Mouse (Mus musculus): ENCODE measurements at regions not wholly inside any gene's neighbourhood (a gene's known extent, or its start where the extent isn't known, plus 50 kb on each side); places are given as distances from the start of the nearest gene placed in this dataset.
A peak's percentile ranks its signal among the peaks of the same experiment; 100 is the strongest.

- no peak for DNase-seq (ENCODE audit: low spot score in 2 of 2)
These were observed 287.5 kb upstream of the Usp25 start for GRCm38 (mm10) chr16:76725991-76726390.

GRCm38 (mm10) chr16:76725271-76725670 is 288.2 kb upstream of the Usp25 start:
- no peak for DNase-seq (ENCODE audit: low spot score in 2 of 2)

- no peak for DNase-seq (ENCODE audit: low spot score in 2 of 2)
These were observed 294.7 kb upstream of the Usp25 start for GRCm38 (mm10) chr16:76718809-76719208.

GRCm38 (mm10) chr16:76718147-76718546 is 295.4 kb upstream of the Usp25 start:
- no peak for DNase-seq (ENCODE audit: low spot score in 2 of 2)

GRCm38 (mm10) chr16:76694913-76695312 is 318.6 kb upstream of the Usp25 start:
- DNase-seq (ENCODE audit: low spot score in 2 of 2): no peak

- peak in 1 of 2 experiments; percentile 25 for DNase-seq (ENCODE audit: low spot score in 2 of 2)
These were observed 314.3 kb upstream of the Nrip1 start for GRCm38 (mm10) chr16:76687735-76688447.

- peak in 1 of 2 experiments; percentile 18 for DNase-seq (ENCODE audit: low spot score in 2 of 2)
These were observed 311.9 kb upstream of the Nrip1 start for GRCm38 (mm10) chr16:76685562-76685961.

GRCm38 (mm10) chr16:76680061-76680911 is 306.7 kb upstream of the Nrip1 start:
- no peak for DNase-seq (ENCODE audit: low spot score in 2 of 2)

- no peak for DNase-seq (ENCODE audit: low spot score in 2 of 2)
These were observed 305.3 kb upstream of the Nrip1 start for GRCm38 (mm10) chr16:76678885-76679284.

- DNase-seq (ENCODE audit: low spot score in 2 of 2): no peak
These were observed 296.2 kb upstream of the Nrip1 start for GRCm38 (mm10) chr16:76669795-76670194.

GRCm38 (mm10) chr16:76667046-76667445 is 293.4 kb upstream of the Nrip1 start:
- DNase-seq (ENCODE audit: low spot score in 2 of 2): no peak

GRCm38 (mm10) chr16:76655106-76655505 is 281.5 kb upstream of the Nrip1 start:
- no peak for DNase-seq (ENCODE audit: low spot score in 2 of 2)

GRCm38 (mm10) chr16:76644281-76644680 is 270.7 kb upstream of the Nrip1 start:
- no peak for DNase-seq (ENCODE audit: low spot score in 2 of 2)

- DNase-seq (ENCODE audit: low spot score in 2 of 2): no peak
These were observed 270.2 kb upstream of the Nrip1 start for GRCm38 (mm10) chr16:76643801-76644200.

- DNase-seq (ENCODE audit: low spot score in 2 of 2): no peak
These were observed 261.5 kb upstream of the Nrip1 start for GRCm38 (mm10) chr16:76635169-76635568.

- DNase-seq (ENCODE audit: low spot score in 2 of 2): no peak
These were observed 260.6 kb upstream of the Nrip1 start for GRCm38 (mm10) chr16:76634196-76634698.

GRCm38 (mm10) chr16:76626142-76626541 is 252.5 kb upstream of the Nrip1 start:
- no peak for DNase-seq (ENCODE audit: low spot score in 2 of 2)

- no peak for DNase-seq (ENCODE audit: low spot score in 2 of 2)
These were observed 248.1 kb upstream of the Nrip1 start for GRCm38 (mm10) chr16:76621715-76622114.

- no peak for DNase-seq (ENCODE audit: low spot score in 2 of 2)
These were observed 244.7 kb upstream of the Nrip1 start for GRCm38 (mm10) chr16:76618295-76618694.

GRCm38 (mm10) chr16:76611061-76611460 is 237.4 kb upstream of the Nrip1 start:
- DNase-seq (ENCODE audit: low spot score in 2 of 2): no peak

- DNase-seq (ENCODE audit: low spot score in 2 of 2): no peak
These were observed 231.3 kb upstream of the Nrip1 start for GRCm38 (mm10) chr16:76604914-76605313.

- no peak for DNase-seq (ENCODE audit: low spot score in 2 of 2)
These were observed 230.2 kb upstream of the Nrip1 start for GRCm38 (mm10) chr16:76603846-76604258.
